Mouse (Mus musculus) thymus, postnatal 36 days (tissue): Measurements from ENCODE around the gene Lrmda.

Experiments
- DNase-seq, 2 experiments: peaks; one replicate each; pipeline ENCODE4 v3.0.0; 2022; ENCODE audit warnings: mixed read lengths in 2 of 2

Lrmda gene

GRCm38 (mm10) chr14:22813389-22813788, 793.9 kb downstream of the Lrmda start:
- no peak for DNase-seq

- no peak for DNase-seq
Measured at GRCm38 (mm10) chr14:22814811-22815345, 795.4 kb downstream of the Lrmda start.

GRCm38 (mm10) chr14:22817346-22818201, 798.1 kb downstream of the Lrmda start:
- no peak for DNase-seq

- DNase-seq = no peak
Measured at GRCm38 (mm10) chr14:22818202-22818530, 798.7 kb downstream of the Lrmda start.

- no peak for DNase-seq
Measured at GRCm38 (mm10) chr14:22822942-22823341, 803.4 kb downstream of the Lrmda start.

GRCm38 (mm10) chr14:22826825-22827224, 807.3 kb downstream of the Lrmda start:
- DNase-seq = no peak

GRCm38 (mm10) chr14:22837058-22837457, 817.5 kb downstream of the Lrmda start:
- DNase-seq = no peak

GRCm38 (mm10) chr14:22841136-22841535, 821.6 kb downstream of the Lrmda start:
- no peak for DNase-seq

- no peak for DNase-seq
Measured at GRCm38 (mm10) chr14:22844006-22844405, 824.5 kb downstream of the Lrmda start.

- no peak for DNase-seq
Measured at GRCm38 (mm10) chr14:22845401-22845800, 825.9 kb downstream of the Lrmda start.

GRCm38 (mm10) chr14:22847011-22847786, 827.7 kb downstream of the Lrmda start:
- DNase-seq = no peak

- DNase-seq = no peak
Measured at GRCm38 (mm10) chr14:22849108-22849507, 829.6 kb downstream of the Lrmda start.

- DNase-seq = no peak
Measured at GRCm38 (mm10) chr14:22860631-22861030, 841.1 kb downstream of the Lrmda start.

GRCm38 (mm10) chr14:22864132-22864531, 844.6 kb downstream of the Lrmda start:
- DNase-seq = no peak

GRCm38 (mm10) chr14:22874584-22874983, 855.1 kb downstream of the Lrmda start:
- no peak for DNase-seq

GRCm38 (mm10) chr14:22887182-22887581, 867.7 kb downstream of the Lrmda start:
- no peak for DNase-seq

GRCm38 (mm10) chr14:22899312-22899711, 879.8 kb downstream of the Lrmda start:
- DNase-seq = no peak

GRCm38 (mm10) chr14:22902116-22902515, 882.6 kb downstream of the Lrmda start:
- DNase-seq = no peak

- no peak for DNase-seq
Measured at GRCm38 (mm10) chr14:22902914-22903313, 883.4 kb downstream of the Lrmda start.

GRCm38 (mm10) chr14:22905741-22906667, 886.5 kb downstream of the Lrmda start:
- no peak for DNase-seq

GRCm38 (mm10) chr14:22906716-22907115, 887.2 kb downstream of the Lrmda start:
- no peak for DNase-seq

- no peak for DNase-seq
Measured at GRCm38 (mm10) chr14:22907221-22907620, 887.7 kb downstream of the Lrmda start.

- DNase-seq = no peak
Measured at GRCm38 (mm10) chr14:22908006-22908405, 888.5 kb downstream of the Lrmda start.
